9 mouse cellular contexts compared by ENCODE assay signal in genomic region chr17:73222077-73222476, GRCm38 (mm10).
DNase-seq lines count a peak whose midpoint lies in the region; ATAC-seq and TF ChIP-seq lines count a peak whose summit lies in the region.
"Had no signal": no experiment of that assay in that cellular context is flagged by ENCODE, and none has a peak within 500 bp of the region (broad histone marks: within the 10 kb centered on the region; RNA-seq: fewer than 3 reads in every experiment).

No protein-coding gene starts in this region.

- no peak overlapping the region for H3K27ac ChIP-seq in lung, postnatal 0 days (ENCODE audit: low read length)
- H3K27ac ChIP-seq in liver, postnatal 0 days (ENCODE audit: low read depth) = no peak overlapping the region
- H3K27ac ChIP-seq: kidney, postnatal 0 days had no signal

- peak; percentile 32 for DNase-seq in lung, postnatal 10 days
- no peak for DNase-seq in lung, postnatal 0 days (ENCODE audit: low spot score)
- DNase-seq in brain, adult 2 months (ENCODE audit: low read depth, low spot score) = peak; percentile 62
- DNase-seq in heart, postnatal 10 days = peak; percentile 57 to 67
- peak; percentile 36 to 45 for DNase-seq in thymus, postnatal 10 days (ENCODE audit: low spot score in 2 of 2)
- DNase-seq in liver, postnatal 0 days = no peak
- DNase-seq in adrenal gland, postnatal 36 days = no peak

- TF ChIP-seq CTCF in lung, postnatal 0 days (IDR thresholded peaks at IDR 0.05) = no peak
- TF ChIP-seq CTCF in liver, postnatal 0 days (IDR thresholded peaks at IDR 0.05; ENCODE audit: low read depth) = no peak

- no peak overlapping the region for H3K4me3 ChIP-seq in lung, postnatal 0 days (ENCODE audit: low read depth, low read length)
- no peak overlapping the region for H3K4me3 ChIP-seq in liver, postnatal 0 days (ENCODE audit: low read depth, low read length)

- ATAC-seq in lung, postnatal 0 days = no peak
- no peak for ATAC-seq in liver, postnatal 0 days

- peaks cover 3% of the 10 kb centered on the region; the same call in 1 of the 2 replicates for H3K4me1 ChIP-seq in lung, postnatal 0 days (ENCODE audit: insufficient read depth, low read depth, low read length)
- H3K4me1 ChIP-seq in liver, postnatal 0 days (ENCODE audit: insufficient read depth) = 0 out of 2 replicates have a peak, but pooled peaks cover 3% of the 10 kb centered on the region

- no peak overlapping the region for H3K9ac ChIP-seq in lung, postnatal 0 days (replicated peaks; ENCODE audit: low read depth)
- no peak overlapping the region for H3K9ac ChIP-seq in liver, postnatal 0 days (replicated peaks)

- no peak overlapping the region for H3K4me2 ChIP-seq in lung, postnatal 0 days (replicated peaks; ENCODE audit: low read depth, low read length)
- no peak overlapping the region for H3K4me2 ChIP-seq in liver, postnatal 0 days (ENCODE audit: low read depth, low read length)
- H3K4me2 ChIP-seq: midbrain, embryonic 11.5 days had no signal

- no peaks in the 10 kb centered on the region for H3K27me3 ChIP-seq in lung, postnatal 0 days (replicated peaks; ENCODE audit: insufficient read depth, low read length)
- H3K27me3 ChIP-seq in liver, postnatal 0 days (ENCODE audit: insufficient read depth, low read length) = no peaks in the 10 kb centered on the region

- 39% methylated on average over 7 of the region's 7 CpGs for WGBS in lung, postnatal 0 days
- 39% methylated on average over 7 of the region's 7 CpGs for WGBS in liver, postnatal 0 days (ENCODE audit: insufficient replicate concordance)

- H3K9me3 ChIP-seq in lung, postnatal 0 days (ENCODE audit: low read length) = no peaks in the 10 kb centered on the region
- no peaks in the 10 kb centered on the region for H3K9me3 ChIP-seq in liver, postnatal 0 days (ENCODE audit: low read length)

- TF ChIP-seq EP300 in lung, postnatal 0 days (IDR thresholded peaks at IDR 0.05) = no peak
- no peak for TF ChIP-seq EP300 in liver, postnatal 0 days (IDR thresholded peaks at IDR 0.05; ENCODE audit: low read depth)

- no peaks in the 10 kb centered on the region for H3K36me3 ChIP-seq in lung, postnatal 0 days (ENCODE audit: insufficient read depth, low read length)
- H3K36me3 ChIP-seq in liver, postnatal 0 days (replicated peaks; ENCODE audit: insufficient read depth, low read length) = no peaks in the 10 kb centered on the region

- intact Hi-C loops in heart, postnatal 10 days (cut with DNase I) = no loop called here

Comparison
In these comparisons a context has a peak if more than half of its experiments do, and no peak if none do; other contexts are left out.
1. DNase-seq: peak in lung, postnatal 10 days (single experiment), brain, adult 2 months (single experiment), heart, postnatal 10 days (2 of 2) and thymus, postnatal 10 days (2 of 2); none in lung, postnatal 0 days (single experiment), liver, postnatal 0 days (single experiment) and adrenal gland, postnatal 36 days (0 of 2).